Mouse (Mus musculus) c-Kit-positive CD71-positive TER-119-negative erythroid progenitor cells, embryonic 14.5 days (primary cell): ENCODE measurements around the gene Egln1.

Experiments used
- DNase-seq: peaks from one replicate; pipeline ENCODE4 v3.0.0-alpha.2; 2013; ENCODE audit warnings: low read depth

Egln1 gene

DNA sequence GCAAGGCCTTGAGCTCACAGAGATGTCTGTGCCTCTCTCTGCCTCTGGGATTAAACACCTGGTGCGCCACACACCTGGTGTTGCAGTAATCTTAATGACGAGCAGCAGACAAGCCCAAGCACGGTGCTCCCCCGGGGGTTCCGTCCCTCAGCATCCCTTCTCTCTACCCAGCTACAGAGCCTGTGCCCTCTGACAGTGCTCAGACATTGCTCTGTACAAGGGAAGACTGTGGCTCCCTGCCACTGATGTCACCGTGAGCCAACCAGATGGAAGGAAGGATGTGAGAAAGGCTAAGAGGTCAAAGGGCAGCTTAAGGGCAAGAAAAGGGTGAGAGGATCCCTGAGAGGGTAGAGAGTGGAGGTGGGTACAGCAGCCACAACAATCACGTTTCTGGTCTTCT is 4.7 kb downstream of the Egln1 start:
- DNase-seq, result no peak

DNA sequence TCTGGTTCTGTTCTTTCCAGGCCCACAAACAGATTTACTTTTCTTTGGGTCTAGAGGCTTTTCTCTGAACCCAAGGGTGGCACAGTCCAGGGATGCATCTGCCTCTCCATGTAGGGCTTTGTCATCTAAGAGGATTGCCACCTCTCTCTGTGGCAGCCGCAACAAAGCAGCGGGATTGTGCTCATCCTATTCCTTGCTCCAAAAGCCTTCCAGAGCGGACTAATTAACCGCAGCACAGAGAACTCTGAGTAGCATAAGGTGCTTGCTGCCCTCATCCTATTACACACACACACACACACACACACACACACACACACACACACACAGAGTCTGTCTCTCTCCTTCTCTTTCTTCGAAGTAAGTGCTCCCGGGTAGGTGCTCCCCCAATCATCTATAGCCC is 5.3 kb downstream of the Egln1 start:
- DNase-seq, result no peak

DNA sequence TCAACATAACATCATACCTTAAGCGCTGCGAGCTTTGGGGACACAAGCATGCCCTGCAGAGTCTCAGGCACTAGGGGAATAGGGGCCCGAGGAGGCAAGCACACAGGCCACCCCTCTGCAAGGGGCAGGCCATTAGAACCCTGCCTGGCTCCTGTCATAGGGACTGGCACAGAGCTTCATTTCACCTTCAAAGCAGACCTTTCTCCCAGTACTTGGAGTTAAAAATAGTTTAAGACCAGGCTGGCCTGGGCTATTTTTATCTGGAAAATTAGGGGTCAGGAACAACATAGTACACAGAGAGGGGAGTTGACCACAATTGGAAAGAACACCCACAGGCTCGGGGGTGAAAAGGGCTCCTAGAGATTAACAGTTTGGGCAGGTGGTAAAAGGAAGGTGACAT is 11.8 kb downstream of the Egln1 start:
- no peak for DNase-seq

DNA sequence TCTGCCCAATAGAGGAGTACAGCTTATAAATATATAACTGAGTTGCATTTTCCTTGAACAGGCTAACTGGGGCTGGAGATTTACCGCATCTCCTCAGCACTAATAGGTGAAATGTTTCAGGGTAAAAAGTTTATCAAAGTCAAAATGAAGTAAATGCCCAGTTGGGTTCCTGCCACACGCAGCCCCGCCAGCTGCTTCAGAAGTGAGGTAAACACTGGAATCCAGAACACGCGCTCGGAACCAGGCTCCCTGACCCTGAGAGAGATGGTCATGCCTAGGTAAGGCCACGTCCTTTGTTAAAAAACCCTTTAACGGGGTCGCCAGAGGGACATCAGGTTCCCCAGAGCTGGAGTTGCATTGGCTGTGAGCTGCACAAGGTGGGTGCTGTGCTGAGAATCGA is 12.4 kb downstream of the Egln1 start:
- DNase-seq, result no peak

DNA sequence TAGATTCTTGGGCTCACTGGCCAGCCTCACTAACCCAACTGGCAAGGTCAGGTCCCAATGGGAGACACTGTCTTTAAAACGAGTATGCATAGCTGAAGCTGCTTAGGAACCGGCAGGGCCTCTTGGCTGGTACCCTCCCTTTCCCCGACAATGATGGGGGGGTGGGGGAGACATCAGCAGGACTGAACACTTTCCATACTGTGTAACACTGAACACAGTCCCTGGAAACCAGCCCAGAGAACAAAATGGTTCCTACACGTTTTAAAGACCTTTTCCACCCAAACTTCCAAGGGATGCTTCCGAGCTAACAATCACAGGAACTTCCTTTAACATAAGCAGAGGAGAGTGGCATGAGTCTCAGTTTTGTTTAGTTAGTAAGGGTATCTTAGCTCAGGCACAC is 14.0 kb downstream of the Egln1 start:
- no peak for DNase-seq

DNA sequence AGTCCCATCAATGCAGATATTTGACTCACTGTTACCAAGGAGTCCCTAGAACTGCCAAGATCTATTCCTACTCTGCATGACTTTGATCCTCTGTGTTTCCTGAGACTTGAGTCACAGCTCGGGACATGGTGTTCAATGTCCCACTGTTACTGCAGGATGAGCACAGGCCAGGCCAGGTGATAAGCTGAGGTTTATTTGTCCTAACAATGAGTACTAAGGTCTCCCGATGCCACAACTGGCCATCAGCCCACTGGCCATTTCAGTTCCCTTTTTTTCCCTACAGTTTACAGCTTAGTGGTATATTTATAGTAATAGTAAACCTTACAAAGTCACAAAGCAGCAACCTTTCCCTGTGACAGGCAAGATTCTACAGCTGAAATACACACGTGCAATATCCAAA is 16.7 kb downstream of the Egln1 start:
- no peak for DNase-seq

DNA sequence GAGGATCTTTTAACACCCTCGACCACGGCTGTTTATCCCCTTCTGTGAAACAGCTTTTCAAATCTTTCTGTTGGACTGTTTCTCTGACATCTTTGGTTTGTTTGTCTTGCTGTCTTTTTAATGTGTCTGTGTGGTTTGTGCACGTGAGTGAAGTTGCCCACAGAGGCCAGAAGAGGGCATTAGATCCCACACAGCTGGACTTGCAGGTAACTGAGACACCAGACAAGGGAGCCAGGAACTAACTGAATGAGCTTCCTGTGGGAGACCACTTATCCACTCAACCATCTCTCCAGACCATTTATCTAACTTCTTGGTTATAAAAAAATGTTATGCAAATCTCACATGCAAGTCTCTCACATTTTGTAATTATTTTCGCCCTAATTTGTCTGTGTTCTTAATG is 18.5 kb downstream of the Egln1 start:
- DNase-seq, result no peak

DNA sequence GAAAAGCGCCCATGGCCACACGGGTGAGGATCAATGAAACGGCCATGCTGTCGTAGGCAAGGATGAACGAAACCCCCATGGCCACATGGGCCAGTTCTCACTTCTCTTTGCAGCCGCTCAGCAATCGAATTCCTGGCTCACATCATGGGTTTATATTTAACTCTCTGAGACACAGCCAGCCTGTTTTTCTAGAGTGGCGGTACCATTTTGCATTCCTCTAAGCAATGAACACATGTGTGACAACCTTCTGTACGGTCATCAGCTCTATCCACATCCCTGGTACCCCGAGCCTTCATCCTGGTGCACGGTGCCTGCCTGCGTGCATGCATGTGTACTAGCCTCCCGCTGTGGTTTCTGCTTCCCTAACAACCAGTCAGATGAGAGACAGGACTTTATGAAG is 19.0 kb downstream of the Egln1 start:
- DNase-seq, result no peak

DNA sequence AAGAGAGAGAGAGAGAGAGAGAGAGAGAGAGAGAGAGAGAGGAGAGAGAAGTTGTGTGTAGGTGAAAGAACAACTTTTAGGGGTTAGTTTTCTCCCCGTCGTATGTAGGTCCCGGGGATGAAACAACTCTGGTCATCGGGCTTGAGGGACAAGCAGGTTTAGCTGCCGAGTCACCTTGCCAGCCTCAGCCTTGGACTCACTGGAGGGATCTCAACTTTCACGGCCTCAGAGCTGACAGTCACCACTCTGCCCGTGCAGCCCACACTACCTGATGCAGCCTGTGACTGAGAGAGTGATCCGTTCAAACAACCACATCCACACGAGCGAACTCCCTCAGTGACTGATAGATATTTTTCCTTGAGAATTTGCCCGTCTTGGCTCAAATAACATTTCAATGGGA is 20.1 kb downstream of the Egln1 start:
- no peak for DNase-seq

DNA sequence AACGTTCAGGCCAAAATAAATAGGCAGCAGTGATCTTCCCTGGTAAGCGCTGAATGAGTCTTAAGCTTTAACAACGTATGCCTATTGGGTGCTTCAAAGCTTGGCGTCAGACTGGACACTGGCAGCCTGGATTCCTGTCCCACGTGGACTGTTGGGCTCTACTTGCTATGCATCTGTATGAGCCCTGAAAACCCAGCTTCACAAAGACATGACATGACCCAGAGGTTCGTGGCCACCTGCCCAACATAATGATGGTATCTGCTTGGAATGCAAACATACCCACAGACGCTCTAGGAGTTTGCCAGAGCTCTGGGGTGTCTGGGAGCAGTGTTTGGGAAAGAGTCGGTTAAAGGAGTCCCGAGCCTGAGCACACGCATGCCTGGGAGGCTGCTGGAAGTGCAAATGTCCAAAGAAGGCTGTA is 22.8 kb downstream of the Egln1 start:
- no peak for DNase-seq

DNA sequence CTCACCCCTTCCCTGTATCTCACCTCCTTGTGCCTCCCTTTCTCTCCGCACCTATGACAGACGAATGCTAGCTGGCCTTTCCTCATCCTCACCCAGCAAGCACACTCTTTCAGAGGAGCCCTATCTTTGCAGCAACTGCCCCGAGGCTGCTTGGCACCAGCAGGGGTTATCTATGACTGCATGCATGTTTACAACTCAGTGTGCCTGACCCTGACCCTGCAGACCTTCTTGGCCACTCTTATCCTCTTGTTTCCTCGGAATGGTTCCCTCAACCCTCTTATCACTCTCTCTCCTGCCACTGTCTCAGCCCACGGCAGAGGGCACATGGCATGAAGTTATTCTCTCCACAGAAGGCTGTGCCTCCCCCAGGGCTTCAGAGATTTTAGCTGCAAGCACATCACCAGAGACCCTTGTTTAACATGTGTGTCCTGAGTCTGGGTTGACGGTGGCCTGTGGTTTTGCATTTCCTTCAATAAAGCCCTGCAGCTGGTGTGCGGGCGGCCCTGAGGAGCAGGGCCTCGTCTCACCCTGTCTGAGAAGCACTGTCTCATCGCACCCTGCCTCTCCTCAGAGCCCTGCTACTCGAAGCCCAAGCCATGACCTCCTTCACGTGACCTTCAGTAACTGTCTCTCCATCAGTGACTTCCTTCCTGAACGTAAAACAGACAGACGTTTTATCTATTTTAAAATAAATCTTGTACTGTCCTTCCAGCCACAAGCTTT is 23.4 kb downstream of the Egln1 start:
- DNase-seq, result no peak

DNA sequence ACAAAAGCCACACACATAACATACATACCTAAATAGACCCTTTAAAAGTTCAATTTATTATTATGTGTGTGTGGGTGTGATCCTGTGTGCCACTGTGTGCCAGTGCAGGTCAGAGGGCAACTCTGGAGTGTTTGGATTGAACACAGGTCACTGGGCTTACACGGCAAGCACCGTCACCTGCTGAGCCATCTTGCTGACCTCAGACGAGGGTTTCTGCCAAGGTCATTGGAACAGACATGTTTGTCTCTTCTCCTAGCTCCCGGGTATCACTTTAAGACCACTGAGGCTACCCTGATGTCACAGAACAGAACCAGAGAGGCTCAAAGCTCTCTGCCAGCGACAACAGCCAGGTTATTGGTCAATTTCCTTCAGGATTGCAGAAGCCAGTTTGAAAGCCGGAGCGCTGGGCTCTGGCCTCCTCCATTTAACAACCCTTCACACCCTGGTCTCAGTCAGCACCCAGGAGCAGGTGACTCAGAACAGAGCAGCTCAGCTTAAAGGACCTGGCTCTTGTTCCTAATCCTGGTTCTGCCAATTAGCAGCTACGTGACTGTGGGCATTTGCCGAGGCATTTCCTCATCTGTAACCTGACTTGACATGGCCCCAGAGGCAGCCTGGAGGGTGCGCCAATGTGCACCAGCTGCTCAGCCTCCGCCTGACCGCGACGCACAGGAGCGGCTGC is 25.0 kb downstream of the Egln1 start:
- DNase-seq, result no peak

DNA sequence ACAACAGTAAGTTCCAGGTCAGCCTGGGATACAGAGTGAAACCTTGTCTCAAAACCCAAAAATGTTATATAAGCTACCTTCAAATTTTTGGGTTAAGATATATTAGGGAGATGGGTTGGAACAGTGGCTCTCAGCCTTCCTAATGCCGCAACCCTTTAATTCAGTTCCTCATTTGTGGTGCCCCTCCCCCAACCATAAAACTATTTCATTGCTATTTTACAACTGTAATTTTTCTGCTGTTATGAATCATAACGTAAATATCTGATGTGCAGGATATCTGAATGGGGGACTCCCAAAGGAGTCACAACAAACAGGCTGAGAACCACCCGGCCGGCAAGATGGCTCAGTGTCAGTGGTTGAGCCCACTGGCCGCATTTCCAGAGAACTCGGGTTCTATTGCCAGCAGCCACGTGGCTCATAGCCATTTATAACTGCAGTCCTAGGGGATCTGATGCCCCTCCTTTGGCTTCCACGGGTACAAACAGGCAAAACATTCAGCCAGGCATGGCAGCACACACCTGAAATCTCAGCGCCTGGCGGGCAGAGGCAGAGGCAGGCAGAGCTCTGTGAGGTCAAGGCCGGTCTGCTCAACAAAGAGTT is 26.5 kb downstream of the Egln1 start:
- DNase-seq, result no peak

DNA sequence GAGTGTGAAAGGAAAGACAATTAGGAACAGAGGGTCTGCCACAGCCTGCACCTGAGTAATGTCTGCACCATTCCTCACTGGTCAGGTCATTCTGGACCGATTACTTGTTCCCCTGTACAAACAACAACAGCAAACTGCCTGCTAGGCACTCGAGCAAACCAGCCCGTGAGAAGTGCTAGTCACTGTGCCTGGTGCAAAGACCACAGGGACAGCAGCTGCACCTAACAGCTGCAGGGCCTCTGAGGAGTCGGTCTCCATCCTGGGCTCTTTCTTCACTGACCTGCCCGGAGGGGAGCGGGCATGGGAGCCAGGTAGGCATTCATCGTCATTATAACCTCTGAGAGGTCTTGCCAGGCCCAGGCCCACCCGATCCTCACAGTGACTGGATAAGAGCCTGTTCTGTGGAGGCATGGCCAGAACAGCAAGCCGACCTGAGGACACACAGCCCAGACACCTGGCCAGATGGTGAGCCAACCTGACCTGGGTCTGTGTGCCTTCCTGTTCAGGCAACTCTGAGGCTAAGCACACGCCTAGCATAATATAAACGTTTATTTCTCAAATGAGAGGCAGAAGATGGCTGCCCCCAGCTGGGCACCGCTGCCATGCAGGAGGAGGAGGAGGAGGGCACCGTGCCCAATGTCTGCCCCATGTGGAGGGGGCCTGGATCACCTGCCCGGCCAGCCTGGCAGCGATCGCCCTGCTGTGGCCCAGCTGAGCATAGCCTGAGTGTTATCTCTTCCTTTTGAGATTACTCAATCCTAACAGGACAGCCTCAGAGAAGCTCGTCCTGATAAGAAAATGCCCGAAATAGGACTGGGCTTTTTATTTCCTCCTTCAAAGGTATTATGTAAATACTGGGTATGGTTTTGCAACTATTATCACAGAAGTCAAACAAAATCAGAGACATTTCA is 27.5 kb downstream of the Egln1 start:
- DNase-seq, result no peak

DNA sequence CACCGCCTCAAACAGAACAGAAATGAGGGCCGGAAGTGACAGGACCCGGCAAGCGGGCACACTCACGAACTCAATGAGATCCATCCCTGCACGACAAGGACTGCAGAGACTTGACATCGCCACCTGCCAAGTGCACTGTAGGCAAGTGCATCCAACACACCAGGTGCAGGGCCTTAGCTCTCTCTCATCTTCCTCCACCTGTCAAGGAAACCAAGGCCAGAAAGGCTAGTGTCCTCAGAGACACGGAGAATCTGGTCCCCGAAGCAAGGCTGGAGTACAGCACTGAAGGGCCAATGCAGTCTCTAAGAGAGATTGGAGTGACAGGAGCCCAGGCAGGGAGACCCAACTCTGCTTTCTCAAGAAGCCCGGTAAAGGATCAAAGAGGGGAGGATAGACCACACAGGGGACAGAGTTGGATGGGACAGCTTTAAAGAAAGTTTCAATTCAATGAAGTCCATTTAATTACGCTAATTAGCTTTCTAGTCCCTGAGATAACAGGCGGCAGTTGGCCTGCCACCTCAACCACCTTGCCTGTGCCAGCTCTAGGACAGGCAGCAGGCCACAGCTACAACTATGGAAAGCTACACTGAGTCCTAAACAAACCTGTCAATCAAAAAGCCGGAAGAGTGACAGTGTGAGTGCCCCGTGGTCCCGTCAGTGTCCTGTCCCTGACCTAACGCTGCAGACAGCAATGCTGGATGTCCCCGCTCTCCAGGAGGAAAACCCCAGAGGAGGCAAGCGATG is 31.2 kb downstream of the Egln1 start:
- no peak for DNase-seq

DNA sequence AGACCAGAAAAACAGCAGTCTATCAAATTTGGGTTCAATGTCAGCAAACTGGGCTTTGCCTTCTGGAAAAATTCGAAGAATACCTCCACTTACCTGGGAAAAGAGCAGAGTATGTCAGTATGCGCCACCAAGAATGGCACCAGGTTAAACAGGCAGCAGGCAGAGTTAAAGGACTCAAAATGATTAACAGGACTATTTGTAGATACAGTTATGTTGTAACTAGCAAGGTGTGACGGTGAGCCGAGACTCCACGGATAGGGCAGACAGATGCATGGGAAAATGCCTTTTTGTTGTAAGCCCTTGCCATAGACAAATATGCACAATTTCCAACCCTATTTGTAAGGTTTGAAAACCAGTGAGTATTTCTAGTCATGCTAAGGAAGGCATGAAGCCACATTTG is 35.1 kb downstream of the Egln1 start:
- DNase-seq, result no peak

DNA sequence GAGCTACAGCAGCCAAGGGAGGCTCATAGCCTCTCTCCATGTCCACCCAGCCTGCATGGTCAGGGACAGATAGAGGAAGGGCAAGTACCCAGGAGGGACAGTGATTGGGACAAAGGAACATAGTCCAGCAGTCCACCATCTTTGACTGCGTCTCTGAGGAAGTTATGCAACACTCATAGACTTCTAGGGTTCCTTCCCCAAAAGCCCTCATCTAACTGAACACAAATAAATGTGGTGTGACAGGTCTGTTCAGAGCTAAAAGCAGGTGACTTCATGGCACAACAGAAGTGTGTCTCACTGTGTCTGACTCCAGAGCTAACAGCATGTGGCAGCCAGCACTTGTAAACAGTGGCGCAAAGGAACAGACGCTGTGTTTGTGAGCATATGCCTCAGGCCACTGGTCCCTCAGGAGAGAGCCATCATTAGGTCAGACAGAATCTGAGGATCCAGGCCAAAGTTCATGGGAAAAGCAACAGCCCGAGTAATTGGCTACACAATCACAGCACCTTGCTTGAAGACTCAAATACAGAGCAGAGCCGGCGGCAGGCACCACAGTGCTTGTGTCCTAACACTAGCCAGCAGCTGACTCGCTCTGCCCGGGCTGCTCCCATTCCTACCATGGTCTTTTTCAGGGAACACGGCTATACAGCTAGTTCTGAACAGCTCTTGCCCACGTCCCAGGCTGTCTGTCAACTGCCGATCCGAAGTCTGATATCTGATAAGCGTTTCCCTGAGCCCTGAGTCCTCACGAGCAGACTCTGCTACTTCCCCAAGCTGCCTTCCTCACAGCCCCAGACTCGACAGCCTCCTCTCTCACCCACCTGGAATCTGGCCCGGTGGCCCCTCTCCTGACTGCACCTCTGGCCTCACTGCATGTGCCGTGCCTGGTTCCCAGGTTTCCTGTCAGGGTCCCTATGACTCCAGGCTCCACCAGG is 36.9 kb downstream of the Egln1 start:
- DNase-seq, result no peak

DNA sequence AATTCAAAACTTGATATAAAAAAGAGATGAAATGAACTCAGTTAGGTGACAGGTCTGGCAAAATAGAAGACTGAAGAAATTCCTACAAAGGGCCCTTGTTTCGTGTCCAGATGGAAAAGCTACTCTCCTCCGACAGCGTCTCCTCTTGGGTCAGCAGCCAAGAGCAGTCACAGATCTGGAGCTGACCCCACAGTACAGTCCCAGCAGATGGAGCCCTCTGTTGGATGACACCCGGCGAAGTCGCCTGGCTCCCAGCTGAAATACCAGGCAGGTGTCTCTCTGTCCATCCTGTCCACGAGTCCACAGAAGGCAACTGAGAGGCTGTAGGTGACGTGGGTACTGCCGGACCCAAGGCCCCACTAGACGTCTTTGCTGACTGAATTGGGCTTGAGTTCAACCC is 38.8 kb downstream of the Egln1 start:
- DNase-seq, result no peak

DNA sequence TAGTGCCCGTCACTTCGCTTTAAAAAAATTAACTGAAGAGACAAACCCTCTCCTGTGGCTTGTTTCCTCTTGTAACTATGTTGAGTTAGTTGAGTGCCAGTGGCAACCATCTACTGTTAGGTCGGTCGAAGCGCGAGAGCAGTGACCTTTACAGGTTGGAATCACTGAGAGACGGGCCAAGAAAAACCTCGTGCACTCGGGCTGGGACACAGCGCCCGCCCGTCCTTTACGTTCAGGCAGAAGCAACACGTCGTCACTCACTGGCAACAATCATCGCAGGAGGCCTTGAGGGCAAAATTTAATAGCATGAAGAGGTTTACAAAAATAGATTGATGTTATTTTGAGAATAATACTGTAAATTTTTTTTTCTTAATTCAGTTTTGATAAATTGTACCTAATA is 39.2 kb downstream of the Egln1 start:
- no peak for DNase-seq

DNA sequence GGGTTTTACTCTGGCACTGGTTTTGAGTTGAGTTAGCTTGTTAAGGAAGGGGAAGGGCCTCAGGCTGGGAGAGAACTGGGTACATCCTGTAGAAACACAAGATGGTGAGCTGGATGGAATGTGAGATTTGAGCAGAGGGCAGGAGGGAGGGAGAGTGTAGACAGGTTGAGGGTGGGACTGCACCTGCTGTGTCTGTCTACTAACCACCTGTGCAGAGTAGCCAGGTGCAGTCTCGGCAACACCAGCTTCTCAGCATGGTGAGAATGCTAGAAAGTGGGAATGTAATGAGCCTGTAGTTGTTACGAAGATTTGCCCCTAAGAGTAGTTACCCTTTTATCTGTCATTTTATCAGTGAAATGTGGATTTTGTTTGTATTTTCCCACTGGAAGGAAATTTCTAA is 43.6 kb downstream of the Egln1 start:
- no peak for DNase-seq

DNA sequence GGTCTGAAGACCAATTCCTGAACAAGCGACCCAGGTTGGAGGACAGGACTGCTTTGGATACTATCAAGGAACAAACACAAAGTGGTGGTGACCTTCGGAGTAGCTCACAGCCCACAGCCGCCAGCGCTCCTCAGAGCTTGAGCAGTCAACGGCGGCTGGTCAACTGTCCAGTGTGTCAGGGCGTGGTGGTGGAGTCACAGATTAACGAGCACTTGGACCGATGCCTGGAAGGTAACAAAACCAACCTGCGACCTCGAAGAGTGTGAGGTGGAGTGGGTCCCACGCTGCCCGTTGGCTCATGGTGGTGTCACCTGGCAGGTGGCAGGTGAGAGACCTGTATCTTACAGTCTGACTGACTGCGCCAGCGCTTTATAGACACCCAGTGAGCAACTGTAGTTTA is 45.9 kb downstream of the Egln1 start:
- no peak for DNase-seq
